Mouse (Mus musculus): Measurements from ENCODE around the gene Ubash3a.

GRCm38 (mm10) chr17:31259145-31259544 is 51.5 kb downstream of the Ubash3a start:
- TF ChIP-seq CTCF (IDR thresholded peaks at IDR 0.05), result no peak
- no peak for TF ChIP-seq EP300 (IDR thresholded peaks at IDR 0.05)
